Mouse (Mus musculus): ENCODE results near the gene Tarsl2. TPM values are rescaled to one million over a fixed set of nuclear protein-coding genes. Genes with fewer than 3 reads are reported as not detected.

Gene Tarsl2
- polyA plus RNA-seq (2012), result 8.7 and 11.1 TPM in 2 replicates

DNA sequence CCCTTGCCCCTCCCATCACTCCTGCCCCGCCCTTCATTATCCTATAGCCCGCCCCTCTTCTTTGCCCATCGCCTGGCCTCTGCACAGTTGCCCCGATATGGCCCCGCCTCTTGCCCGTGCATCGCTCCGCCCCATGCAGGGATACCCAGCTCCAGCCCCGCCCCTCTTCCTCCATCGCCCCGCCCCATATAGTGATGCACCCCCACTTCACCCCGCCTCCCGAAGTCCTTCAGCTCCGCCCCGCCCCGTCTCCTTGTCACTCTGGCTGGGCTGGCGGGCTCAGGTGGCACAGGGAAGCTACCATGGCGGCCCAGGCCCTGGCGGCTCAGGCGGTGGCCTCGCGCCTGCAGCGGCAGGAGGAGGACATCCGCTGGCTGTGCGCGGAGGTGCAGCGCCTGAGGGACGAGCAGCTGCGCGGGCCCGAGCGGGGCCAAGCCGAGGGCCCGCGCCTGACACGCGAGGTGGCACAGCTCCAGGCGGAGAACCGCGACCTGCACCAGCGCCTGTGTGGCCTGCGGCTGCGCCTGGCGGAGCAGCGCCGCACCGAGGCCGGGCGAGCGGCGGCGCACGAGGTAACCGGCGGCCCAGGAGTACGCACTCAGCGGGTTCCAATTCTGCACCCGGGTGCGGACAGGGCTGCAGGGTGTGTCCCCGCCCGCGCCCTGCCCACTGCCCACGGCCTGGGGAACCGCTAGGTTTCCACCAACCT lies at the start of gene Tarsl2:
Gene Tarsl2 (plus strand): TSS at position 256 of the 709 bp plus-strand sequence.

DNA sequence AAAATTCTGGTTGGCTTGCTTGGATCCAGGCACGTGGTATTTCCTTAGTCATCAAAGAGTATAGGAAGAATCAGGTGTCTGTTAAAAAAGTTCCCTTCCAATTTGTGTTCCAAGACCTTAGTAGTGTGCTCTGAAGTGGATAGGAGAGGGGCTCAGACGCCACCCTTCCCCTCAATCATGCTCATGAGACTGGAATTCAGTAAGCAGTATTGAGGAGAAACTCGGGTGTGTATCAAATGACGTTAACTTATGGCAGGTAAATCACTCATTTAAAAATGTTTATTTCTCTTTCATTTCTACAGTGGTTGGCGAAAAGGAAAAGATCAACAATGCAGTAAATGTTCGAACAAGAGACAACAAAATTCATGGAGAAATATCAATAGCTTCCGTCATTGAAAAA lies 46.2 kb downstream of the Tarsl2 start, which contains the start of gene Tm2d3:
Gene Tm2d3 (plus strand): TSS at position 301 of the 400 bp plus-strand sequence.

Other genes with a start within 250 kb of the Tarsl2 start
- 0.73 and 0.88 TPM in 2 replicates for gene Tjp1, start 117.1 kb upstream of the Tarsl2 start, polyA plus RNA-seq (2012)
- gene Tm2d3, start 46.3 kb downstream of the Tarsl2 start, polyA plus RNA-seq (2012), result 8.6 and 12.2 TPM in 2 replicates
- 0.08 TPM in 1 of 2 replicates, not detected in the other for gene Pcsk6, start 216.8 kb downstream of the Tarsl2 start, polyA plus RNA-seq (2012)